Mouse (Mus musculus): ENCODE measurements at regions not wholly inside any gene's neighbourhood (a gene's known extent, or its start where the extent isn't known, plus 50 kb on each side); places are given as distances from the start of the nearest gene placed in this dataset.

DNA sequence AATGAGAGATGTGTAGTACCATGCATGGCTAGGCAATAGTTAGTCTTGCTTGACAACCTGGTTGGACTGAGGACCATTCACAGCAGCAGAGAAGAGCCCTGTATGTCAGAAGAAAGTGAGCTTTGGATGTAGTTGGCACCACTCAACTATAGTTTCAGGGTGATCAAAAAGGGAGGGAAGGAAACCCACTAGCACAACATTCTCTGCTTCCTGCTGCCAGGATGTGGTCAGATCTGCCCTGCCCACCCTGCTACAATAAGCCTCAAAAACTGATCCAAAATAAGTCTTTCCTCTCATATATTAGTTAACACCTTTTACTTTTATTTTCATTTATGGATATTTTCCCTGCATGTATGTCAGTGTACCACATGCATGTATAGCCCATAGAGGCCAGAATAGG is 203.7 kb upstream of the Gm10131 start:
- no peaks in the 10 kb centered on the region for H3K9me3 ChIP-seq (ENCODE audit: control insufficient read depth, low read length)
- DNase-seq (ENCODE audit: low spot score) (no peak), ATAC-seq (ENCODE audit: low FRiP score) (no peak)
- H3K4me2 ChIP-seq (replicated peaks; ENCODE audit: low read depth, low read length), result no peak overlapping the region
- no peak overlapping the region for H3K4me3 ChIP-seq (ENCODE audit: low read depth, low read length)
- no peak overlapping the region for H3K9ac ChIP-seq (ENCODE audit: low read depth, low read length)
- H3K4me1 ChIP-seq (replicated peaks; ENCODE audit: control insufficient read depth, insufficient read depth, low read length), result 0 out of 2 replicates have a peak, but pooled peaks cover 3% of the 10 kb centered on the region
- no peaks in the 10 kb centered on the region for H3K27me3 ChIP-seq (ENCODE audit: control insufficient read depth, insufficient read depth, low read length)
- no peak overlapping the region for H3K27ac ChIP-seq (ENCODE audit: low read depth, low read length)
- no peaks in the 10 kb centered on the region for H3K36me3 ChIP-seq (ENCODE audit: control insufficient read depth, insufficient read depth, low read length)

DNA sequence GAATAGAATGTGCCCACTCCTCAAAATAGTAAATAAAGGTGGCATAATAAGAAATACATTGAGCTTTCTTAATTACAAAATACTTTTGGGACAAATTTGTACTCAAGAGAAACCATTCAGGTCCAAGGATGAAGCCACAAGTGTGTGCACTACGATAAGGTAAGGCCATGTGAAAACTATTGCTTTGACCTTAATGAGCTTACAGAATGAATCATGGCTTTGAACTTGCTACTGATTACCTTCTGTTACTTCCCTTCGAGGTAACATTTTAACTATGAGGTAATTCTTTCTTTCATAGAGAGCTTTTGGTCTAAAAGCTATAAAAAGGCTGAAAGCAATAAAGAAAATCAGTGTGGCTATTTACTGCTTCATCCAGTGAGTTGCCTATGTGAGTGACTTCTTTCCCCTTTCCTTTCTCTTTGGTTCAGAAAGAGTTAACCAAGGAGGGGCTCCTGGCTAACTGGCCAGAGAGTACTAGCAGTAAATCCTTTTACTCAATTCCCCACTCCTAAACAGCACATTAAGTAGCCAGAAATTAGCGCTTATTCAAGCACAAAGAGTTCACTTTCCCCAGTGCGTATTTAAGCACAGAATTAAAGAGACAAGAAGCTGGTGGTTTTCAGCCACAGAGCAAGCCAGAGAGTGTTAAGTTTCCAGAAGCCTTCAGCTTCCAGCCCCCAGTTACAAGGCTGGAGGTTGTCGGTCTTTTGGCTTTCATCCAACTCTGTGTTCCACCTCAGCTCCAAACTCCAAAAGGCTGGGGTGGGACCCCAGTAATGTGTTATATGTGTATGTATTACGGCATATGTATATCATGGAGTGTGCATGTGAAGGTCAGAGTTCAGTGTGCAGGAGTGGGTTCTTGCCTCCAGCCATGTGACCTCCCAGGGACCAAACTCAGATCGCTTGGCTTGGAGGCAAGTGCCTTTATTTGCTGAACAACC is 194.3 kb upstream of the Gm10131 start:
- no peak overlapping the region for H3K9ac ChIP-seq (ENCODE audit: low read depth, low read length)
- no peak overlapping the region for H3K27ac ChIP-seq (ENCODE audit: low read depth, low read length)
- no peak for DNase-seq (ENCODE audit: low spot score)
- no peak overlapping the region for H3K4me3 ChIP-seq (ENCODE audit: low read depth, low read length)
- WGBS, result 71% methylated on average over 7 of the region's 7 CpGs
- H3K4me2 ChIP-seq (replicated peaks; ENCODE audit: low read depth, low read length), result no peak overlapping the region
- ATAC-seq (ENCODE audit: low FRiP score), result no peak
- H3K36me3 ChIP-seq (ENCODE audit: control insufficient read depth, insufficient read depth, low read length), result no peaks in the 10 kb centered on the region
- no peaks in the 10 kb centered on the region for H3K9me3 ChIP-seq (ENCODE audit: control insufficient read depth, low read length)
- no peaks in the 10 kb centered on the region for H3K27me3 ChIP-seq (ENCODE audit: control insufficient read depth, insufficient read depth, low read length)
- H3K4me1 ChIP-seq (replicated peaks; ENCODE audit: control insufficient read depth, insufficient read depth, low read length), result no peaks in the 10 kb centered on the region

DNA sequence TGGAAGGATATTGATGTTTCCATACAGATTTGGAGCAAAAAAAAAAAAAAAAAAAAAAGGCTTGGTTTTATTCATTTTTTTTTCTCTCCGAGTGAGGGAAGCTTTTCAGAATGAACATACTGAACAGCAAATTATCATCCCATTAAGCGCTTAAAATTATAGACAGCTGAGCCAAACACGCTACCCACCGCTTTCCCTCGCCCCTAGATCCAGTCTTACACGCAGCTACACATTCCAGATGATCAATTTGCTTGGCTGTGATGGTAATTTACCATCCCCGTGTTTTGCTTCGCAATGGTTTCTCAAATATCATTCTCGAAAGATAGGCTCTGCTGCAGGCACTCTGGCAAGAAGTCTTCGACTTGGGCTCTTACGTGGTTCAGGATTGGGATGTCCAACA is 192.3 kb upstream of the Gm10131 start:
- H3K9ac ChIP-seq (ENCODE audit: low read depth, low read length), result no peak overlapping the region
- no peak overlapping the region for H3K4me2 ChIP-seq (replicated peaks; ENCODE audit: low read depth, low read length)
- 93% methylated on average over 11 of the region's 11 CpGs for WGBS
- ATAC-seq (ENCODE audit: low FRiP score), result no peak
- no peaks in the 10 kb centered on the region for H3K9me3 ChIP-seq (ENCODE audit: control insufficient read depth, low read length)
- no peaks in the 10 kb centered on the region for H3K27me3 ChIP-seq (ENCODE audit: control insufficient read depth, insufficient read depth, low read length)
- H3K27ac ChIP-seq (ENCODE audit: low read depth, low read length), result no peak overlapping the region
- no peaks in the 10 kb centered on the region for H3K4me1 ChIP-seq (replicated peaks; ENCODE audit: control insufficient read depth, insufficient read depth, low read length)
- H3K4me3 ChIP-seq (ENCODE audit: low read depth, low read length), result no peak overlapping the region
- DNase-seq (ENCODE audit: low spot score), result no peak
- no peaks in the 10 kb centered on the region for H3K36me3 ChIP-seq (ENCODE audit: control insufficient read depth, insufficient read depth, low read length)

DNA sequence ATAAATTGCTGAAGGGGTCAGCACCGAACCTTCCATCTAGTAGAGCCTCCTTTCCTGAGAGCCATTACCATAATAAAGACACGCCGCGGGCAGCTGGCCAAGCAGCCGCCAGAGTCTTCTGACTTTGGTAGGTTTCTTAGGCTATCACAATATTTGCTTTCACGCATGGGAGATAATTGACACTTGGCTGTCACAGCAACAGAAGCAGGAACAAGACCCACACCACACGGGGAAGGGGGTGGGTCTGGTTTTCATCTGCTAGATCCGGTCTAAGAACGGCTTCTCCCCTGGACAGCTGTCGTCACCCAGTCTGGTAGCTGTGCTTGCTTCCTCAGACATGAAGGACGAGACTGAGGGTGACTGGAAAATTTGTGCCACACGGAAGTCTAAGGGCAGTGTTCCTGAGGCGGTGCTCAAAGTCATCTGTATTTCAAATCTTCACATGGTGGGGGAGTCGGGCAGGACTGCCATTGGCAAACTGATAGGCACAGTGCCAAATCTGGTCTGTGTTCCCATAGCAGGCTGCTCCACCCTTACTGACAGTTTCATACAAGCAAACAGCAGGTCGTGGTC is 188.9 kb upstream of the Gm10131 start:
- no peak for ATAC-seq (ENCODE audit: low FRiP score)
- peak; percentile 35 for DNase-seq (ENCODE audit: low spot score)
- H3K4me2 ChIP-seq (replicated peaks; ENCODE audit: low read depth, low read length), result no peak overlapping the region

DNA sequence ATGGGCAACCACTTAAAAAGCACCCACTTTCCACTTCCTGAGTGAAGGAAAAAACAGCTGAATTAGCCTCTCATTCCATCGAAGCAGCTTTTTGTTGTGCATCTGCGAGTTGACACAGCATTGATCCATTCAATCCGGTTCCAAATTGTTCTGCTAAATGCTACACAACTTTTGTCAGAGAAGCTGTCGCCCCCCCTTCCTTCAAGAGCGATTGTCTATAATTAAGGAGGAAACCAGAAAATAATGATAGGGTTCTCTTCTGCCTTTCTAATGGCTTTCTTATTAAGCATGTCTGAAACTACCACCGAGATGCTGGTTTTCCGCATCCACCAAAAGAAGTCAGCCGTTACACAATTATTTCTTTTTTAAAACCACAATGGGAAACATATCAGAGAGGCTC is 183.2 kb upstream of the Gm10131 start:
- H3K4me2 ChIP-seq (replicated peaks; ENCODE audit: low read depth, low read length), result no peak overlapping the region
- H3K9me3 ChIP-seq (ENCODE audit: control insufficient read depth, low read length), result no peaks in the 10 kb centered on the region
- H3K27me3 ChIP-seq (ENCODE audit: control insufficient read depth, insufficient read depth, low read length), result no peaks in the 10 kb centered on the region
- no peaks in the 10 kb centered on the region for H3K4me1 ChIP-seq (replicated peaks; ENCODE audit: control insufficient read depth, insufficient read depth, low read length)
- 94% methylated on average over 8 of the region's 8 CpGs for WGBS
- H3K4me3 ChIP-seq (ENCODE audit: low read depth, low read length), result no peak overlapping the region
- H3K27ac ChIP-seq (ENCODE audit: low read depth, low read length), result no peak overlapping the region
- DNase-seq (ENCODE audit: low spot score) (no peak), ATAC-seq (ENCODE audit: low FRiP score) (no peak)
- H3K9ac ChIP-seq (ENCODE audit: low read depth, low read length), result no peak overlapping the region
- no peaks in the 10 kb centered on the region for H3K36me3 ChIP-seq (ENCODE audit: control insufficient read depth, insufficient read depth, low read length)

More for the DNA sequence above, 188.9 kb upstream of the Gm10131 start:
- Histone ChIP-seq H3K4me3 (ENCODE audit: low read depth, low read length) (no peak overlapping the region), H3K27me3 (ENCODE audit: control insufficient read depth, insufficient read depth, low read length) (no peaks in the 10 kb centered on the region), H3K9ac (ENCODE audit: low read depth, low read length) (no peak overlapping the region), H3K27ac (ENCODE audit: low read depth, low read length) (no peak overlapping the region), H3K9me3 (ENCODE audit: control insufficient read depth, low read length) (no peaks in the 10 kb centered on the region), H3K4me1 (replicated peaks; ENCODE audit: control insufficient read depth, insufficient read depth, low read length) (no peaks in the 10 kb centered on the region), H3K36me3 (ENCODE audit: control insufficient read depth, insufficient read depth, low read length) (no peaks in the 10 kb centered on the region)
- 44% methylated on average over 15 of the region's 15 CpGs for WGBS

DNA sequence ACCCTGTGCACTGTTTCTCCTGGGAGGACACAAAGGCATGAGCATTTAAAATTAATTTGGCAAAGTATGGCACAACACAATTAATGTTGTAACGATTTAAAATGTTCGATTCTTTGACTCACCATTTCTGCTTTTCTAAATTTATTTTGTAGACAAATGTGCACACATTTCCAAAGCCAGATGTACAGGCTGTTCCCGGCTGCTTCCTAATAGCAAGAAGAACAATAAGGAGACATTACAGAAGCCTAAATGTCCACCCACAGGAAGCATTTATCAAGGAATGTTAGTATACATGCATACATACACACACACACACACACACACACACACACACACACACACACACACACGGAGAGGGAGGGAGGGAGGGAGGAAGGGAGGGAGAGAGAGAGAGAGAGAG is 179.1 kb upstream of the Gm10131 start:
- Histone ChIP-seq H3K27me3 (ENCODE audit: control insufficient read depth, insufficient read depth, low read length) (no peaks in the 10 kb centered on the region), H3K27ac (ENCODE audit: low read depth, low read length) (no peak overlapping the region), H3K9ac (ENCODE audit: low read depth, low read length) (no peak overlapping the region), H3K4me2 (replicated peaks; ENCODE audit: low read depth, low read length) (no peak overlapping the region), H3K4me1 (replicated peaks; ENCODE audit: control insufficient read depth, insufficient read depth, low read length) (no peaks in the 10 kb centered on the region), H3K9me3 (ENCODE audit: control insufficient read depth, low read length) (no peaks in the 10 kb centered on the region), H3K36me3 (ENCODE audit: control insufficient read depth, insufficient read depth, low read length) (no peaks in the 10 kb centered on the region), H3K4me3 (ENCODE audit: low read depth, low read length) (no peak overlapping the region)
- DNase-seq (ENCODE audit: low spot score) (no peak), ATAC-seq (ENCODE audit: low FRiP score) (no peak)
- WGBS, result 88% methylated on average over 3 of the region's 4 CpGs

DNA sequence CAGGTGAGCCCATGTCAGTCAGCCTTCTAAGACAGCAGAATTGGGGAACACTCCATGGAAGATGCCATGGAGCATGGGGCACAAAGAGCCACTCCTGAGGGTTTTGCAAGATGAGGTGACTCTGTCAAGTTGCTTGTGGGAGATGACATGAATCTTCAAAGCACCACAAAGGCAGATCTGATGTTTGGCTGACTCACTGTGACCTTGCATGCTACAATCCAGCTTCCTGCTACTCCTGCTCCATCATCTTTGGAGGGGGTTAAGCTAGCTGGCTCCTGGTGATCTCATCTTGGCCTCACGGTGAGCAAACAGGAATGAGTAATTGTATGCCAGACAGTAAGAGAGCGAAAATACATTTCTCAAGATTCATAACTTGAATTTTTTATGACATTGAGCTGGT is 176.3 kb upstream of the Gm10131 start:
- no peak overlapping the region for H3K4me3 ChIP-seq (ENCODE audit: low read depth, low read length)
- H3K9ac ChIP-seq (ENCODE audit: low read depth, low read length), result no peak overlapping the region
- no peaks in the 10 kb centered on the region for H3K36me3 ChIP-seq (ENCODE audit: control insufficient read depth, insufficient read depth, low read length)
- H3K4me2 ChIP-seq (replicated peaks; ENCODE audit: low read depth, low read length), result no peak overlapping the region
- DNase-seq (ENCODE audit: low spot score), result no peak
- no peaks in the 10 kb centered on the region for H3K9me3 ChIP-seq (ENCODE audit: control insufficient read depth, low read length)
- no peak overlapping the region for H3K27ac ChIP-seq (ENCODE audit: low read depth, low read length)
- ATAC-seq (ENCODE audit: low FRiP score), result no peak
- 80% methylated on average over 2 of the region's 2 CpGs for WGBS
- H3K27me3 ChIP-seq (ENCODE audit: control insufficient read depth, insufficient read depth, low read length), result no peaks in the 10 kb centered on the region
- H3K4me1 ChIP-seq (replicated peaks; ENCODE audit: control insufficient read depth, insufficient read depth, low read length), result no peaks in the 10 kb centered on the region

DNA sequence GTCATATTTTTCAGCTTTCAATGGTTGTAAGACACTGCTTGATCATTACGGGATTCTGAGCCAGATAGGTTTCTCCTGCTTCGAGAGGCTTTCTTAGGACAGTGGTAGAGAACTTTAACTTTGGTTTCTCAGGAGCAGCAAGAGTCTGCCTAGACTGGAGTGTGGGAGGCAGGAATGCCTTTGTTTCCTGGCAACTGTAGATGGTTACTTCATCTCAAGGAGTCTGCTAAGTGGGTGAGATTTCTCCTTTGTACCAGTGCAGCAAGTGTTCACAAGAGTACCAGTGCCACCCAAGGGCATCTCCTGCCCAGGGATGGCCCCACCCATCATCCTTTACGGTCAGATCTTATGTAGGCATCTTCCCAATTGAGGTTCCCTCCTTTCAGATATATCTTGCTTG is 173.0 kb upstream of the Gm10131 start:
- whole genome bisulfite sequencing, result 93% methylated on average over 3 of the region's 3 CpGs
- Histone ChIP-seq H3K27ac (ENCODE audit: low read depth, low read length) (no peak overlapping the region), H3K36me3 (ENCODE audit: control insufficient read depth, insufficient read depth, low read length) (no peaks in the 10 kb centered on the region), H3K9me3 (ENCODE audit: control insufficient read depth, low read length) (no peaks in the 10 kb centered on the region), H3K9ac (ENCODE audit: low read depth, low read length) (no peak overlapping the region), H3K27me3 (ENCODE audit: control insufficient read depth, insufficient read depth, low read length) (no peaks in the 10 kb centered on the region), H3K4me2 (replicated peaks; ENCODE audit: low read depth, low read length) (no peak overlapping the region), H3K4me1 (replicated peaks; ENCODE audit: control insufficient read depth, insufficient read depth, low read length) (no peaks in the 10 kb centered on the region), H3K4me3 (ENCODE audit: low read depth, low read length) (no peak overlapping the region)
- DNase-seq (ENCODE audit: low spot score) (no peak), ATAC-seq (ENCODE audit: low FRiP score) (no peak)

DNA sequence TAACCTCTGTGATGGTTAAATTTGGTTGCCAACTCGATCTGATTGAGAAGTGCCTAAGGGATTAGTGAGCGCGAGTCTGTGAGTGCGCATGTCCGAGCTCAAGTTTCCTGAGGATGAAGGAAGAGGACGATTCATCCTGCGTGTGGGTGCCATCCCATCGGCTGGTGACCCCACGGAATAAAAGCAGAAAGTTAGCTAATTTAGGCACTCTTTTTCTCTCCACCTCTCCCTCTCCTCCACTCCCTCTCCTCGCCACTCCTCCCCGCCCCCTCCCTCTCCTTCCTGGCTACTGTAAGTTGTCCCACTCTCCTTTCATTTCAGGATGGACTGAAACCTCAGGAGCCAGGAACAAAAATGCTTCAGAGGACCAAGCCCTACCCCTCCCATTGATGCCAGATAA is 168.9 kb upstream of the Gm10131 start:
- H3K36me3 ChIP-seq (ENCODE audit: control insufficient read depth, insufficient read depth, low read length), result no peaks in the 10 kb centered on the region
- no peak overlapping the region for H3K27ac ChIP-seq (ENCODE audit: low read depth, low read length)
- no peak overlapping the region for H3K4me2 ChIP-seq (replicated peaks; ENCODE audit: low read depth, low read length)
- no CpG with 5 or more reads among the region's 11 CpGs for WGBS
- H3K27me3 ChIP-seq (ENCODE audit: control insufficient read depth, insufficient read depth, low read length), result no peaks in the 10 kb centered on the region
- H3K4me1 ChIP-seq (replicated peaks; ENCODE audit: control insufficient read depth, insufficient read depth, low read length), result no peaks in the 10 kb centered on the region
- no peaks in the 10 kb centered on the region for H3K9me3 ChIP-seq (ENCODE audit: control insufficient read depth, low read length)
- DNase-seq (ENCODE audit: low spot score) (no peak), ATAC-seq (ENCODE audit: low FRiP score) (no peak)
- H3K9ac ChIP-seq (ENCODE audit: low read depth, low read length), result no peak overlapping the region
- no peak overlapping the region for H3K4me3 ChIP-seq (ENCODE audit: low read depth, low read length)

All from hindbrain, embryonic 11.5 days (tissue).